Mouse (Mus musculus): ENCODE results near the gene Proz.
"Not testable (repeated sequence)": the region's sequence is repeated elsewhere in the genome, so short reads cannot be mapped to it uniquely, and the experiment has no call there.

The Proz gene

DNA sequence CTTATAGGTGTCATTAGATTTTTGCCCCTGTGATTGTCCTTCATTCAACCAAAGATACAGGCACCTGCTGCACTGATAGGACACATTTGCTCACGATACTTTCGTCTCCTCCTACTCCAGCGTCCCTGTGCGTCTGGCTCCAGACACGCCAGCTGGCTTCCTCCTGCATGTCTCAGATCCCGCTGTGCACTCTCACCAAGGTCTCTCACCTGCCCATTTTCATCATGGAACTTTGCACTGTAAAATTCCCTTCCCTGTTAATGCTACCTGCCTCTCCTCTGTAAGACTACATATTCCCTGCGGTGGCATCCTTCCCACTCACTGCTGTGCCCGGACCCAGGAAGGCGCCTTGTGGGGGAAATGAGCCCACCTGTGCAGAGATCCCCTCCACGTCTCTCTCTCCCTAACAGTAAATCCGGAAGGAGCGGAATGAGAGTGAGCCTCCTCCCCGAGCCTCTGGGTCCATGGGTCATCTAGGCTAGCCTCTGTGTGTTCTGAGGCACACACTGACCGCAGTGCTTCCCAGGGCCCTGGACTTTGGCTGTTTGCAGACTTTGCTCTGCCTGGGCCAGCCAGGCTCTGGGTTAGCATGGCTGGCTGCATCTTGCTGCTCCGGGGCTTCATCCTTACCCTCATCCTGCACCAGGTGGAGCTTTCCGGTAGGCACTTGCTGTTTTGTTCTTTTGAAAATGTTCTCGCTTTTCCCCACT is at the start of gene Proz:
TSS of gene Proz (plus strand) at position 474 of the 710 bp plus-strand sequence.
- no peak for DNase-seq

DNA sequence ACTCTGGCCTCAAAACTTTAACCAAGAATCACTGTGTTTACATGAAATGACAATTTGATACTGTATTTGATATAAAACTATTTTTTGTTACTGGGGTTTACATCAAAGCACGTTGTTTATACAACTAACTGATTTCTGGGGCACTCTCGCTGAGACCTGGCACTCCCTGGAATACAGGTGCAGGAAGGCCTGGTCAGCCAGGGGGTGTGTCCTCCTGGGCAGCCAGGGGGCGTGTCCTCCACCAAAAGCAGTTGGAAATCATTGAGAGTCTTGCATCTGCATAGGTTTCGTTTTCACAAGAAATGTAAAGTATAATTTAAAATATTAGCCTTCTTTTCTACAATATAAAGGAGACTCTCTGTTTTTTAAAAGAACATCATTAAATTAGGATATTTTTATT is 41.2 kb upstream of the Proz start:
- no peak for DNase-seq

DNA sequence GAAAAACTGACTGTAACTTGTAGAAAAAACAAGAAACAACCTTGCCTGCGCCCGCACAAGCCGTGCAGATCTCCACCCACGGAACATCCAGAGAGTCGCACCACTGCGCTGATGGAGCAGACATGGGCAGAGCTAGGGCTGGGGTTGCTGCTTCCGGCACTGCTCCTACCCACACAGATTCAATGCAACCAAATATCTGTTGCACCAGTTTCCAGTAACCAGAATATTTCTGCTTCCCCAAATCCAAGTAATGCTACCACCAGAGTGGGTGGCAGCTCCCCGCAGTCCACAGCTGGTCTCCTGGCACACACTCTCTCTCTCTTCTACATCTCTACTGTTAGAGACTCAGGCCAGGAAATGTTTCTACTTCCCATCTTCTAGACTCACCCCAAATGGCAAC is 38.9 kb upstream of the Proz start:
- peak in 1 of 2 experiments; percentile 20 for DNase-seq

DNA sequence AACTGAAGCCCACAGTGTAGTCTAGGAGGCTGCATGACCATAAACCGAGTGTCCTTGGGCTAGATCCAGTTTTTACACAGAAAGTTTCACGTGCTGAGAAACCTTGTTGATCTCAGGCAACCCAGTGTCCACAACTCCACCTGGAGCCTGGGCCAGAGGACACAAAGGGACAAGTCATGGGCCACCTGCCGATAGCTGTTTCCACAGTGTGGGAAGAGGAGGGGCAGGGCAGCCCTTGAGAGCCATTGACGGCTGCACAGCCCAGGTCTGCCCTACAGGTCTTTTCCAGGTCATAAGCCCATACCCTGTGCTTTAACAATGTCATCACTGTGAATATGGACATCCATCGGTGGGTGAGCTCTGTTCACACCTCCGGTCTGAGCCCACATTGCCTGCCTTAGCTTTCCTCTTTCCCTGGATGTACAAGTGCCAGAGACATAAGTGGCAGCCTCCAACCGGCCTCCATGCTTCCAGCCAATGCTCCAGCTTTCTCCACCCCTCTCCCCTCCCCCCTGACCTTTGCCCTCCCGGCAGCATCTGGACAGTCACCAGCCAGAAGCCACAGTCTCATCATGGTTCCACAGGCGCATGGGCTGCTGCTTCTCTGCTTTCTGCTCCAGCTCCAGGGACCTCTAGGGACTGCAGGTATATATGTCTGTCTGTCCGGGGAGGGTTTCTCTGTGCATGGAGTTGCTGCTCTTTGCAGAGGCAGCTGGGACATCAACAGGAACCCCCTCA is 35.1 kb upstream of the Proz start, which contains the start of gene F7:
TSS of gene F7 (plus strand) at position 548 of the 738 bp plus-strand sequence.
- peak; percentile 49 to 51 for DNase-seq

DNA sequence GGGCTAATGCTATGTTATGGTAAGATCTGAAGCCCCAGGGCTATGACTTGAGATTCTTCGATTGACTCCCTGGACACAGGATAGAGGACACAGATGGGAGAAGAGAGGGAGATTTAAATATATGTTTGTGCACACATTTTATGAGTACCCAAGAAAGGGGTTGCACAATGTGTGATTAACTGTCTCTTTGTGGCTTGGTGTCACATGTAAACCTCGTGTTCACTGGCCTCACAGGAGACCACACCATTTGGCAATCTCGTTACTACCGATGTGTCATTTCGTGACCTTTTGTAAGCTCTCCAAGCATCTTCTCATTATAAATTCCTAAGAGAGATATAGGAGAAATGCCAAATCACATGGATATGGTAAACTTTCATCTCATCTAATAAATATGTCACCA is 33.1 kb upstream of the Proz start:
- no peak for DNase-seq

DNA sequence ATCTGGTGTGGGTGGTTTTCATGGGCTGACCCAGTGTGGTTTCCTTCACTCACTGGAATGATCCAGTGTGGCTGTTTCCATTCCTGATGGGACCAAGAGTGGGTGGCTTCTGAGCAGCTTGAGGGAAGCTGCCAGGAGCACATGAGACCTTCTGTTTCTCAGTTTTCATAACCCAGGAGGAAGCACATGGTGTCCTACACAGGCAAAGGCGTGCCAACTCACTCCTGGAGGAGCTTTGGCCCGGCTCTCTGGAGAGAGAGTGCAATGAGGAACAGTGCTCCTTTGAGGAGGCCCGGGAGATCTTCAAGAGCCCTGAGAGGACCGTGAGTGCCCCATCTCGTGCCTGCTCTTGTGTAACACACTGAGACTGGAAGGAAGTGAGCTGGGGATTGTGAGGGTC is 32.2 kb upstream of the Proz start:
- peak; percentile 71 to 88 for DNase-seq

DNA sequence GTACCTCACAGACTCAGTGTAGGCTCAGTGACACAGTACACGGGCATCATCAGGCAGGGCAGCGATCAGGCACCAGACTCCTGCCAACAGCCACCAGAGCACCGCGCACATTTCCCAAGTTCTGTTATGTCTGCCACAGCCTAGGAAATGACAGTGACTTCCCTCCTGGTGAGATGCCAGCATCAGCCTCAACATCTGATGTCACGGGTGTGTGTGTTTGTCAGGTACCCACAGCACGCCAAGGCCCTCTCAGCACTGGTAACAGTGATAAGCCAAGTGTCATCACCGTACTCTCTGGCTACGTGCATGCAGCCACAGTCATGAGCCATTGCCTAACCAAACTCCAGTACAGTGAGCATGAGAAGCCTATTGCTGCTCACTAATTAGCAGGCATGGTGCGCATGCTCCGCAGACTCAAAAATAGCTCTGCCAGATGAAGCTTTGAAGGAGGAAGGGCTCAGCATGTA is 24.3 kb upstream of the Proz start:
- no peak for DNase-seq

DNA sequence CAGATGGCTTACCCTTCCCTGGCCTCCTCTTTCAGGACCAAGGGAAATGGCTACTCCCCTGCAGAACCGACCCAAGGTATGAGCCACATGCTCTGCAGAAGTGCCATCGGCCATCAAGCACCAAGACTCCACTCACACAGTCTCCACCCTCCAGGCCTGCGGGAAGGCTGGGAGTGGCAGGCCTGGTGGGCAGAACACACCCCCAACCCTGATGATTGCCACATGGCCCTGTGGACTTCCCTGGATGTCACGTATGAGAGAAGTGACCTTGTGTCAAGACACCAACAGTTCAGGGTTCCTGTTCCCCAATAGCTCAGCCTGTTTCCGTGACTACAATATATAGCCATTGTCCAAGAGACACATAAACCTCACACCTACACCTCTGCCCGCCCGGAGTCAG is 23.7 kb upstream of the Proz start, which contains the start of gene F10:
TSS of gene F10 (plus strand) at position 294 of the 400 bp plus-strand sequence.
- DNase-seq: peak; percentile 62 to 74

DNA sequence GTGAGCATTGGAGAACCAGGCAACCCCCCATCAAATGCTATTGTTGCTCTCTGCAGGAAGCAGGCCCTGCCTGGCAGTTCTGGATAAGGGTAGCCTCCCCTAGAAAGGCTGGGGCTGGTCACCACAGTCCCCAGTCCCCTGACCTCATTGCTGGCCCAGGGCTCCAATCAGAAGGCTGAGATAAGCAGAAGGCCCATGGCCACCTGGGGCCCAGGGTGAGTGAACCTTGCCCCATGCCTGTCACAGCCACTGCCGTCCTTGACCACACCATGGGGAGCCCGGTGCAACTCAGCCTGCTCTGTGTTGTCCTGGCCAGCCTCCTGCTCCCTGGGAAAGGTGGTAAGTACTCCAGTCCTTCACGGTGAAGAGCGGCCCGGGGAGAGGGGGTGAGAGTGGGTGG is 23.1 kb upstream of the Proz start:
- DNase-seq: no peak

DNA sequence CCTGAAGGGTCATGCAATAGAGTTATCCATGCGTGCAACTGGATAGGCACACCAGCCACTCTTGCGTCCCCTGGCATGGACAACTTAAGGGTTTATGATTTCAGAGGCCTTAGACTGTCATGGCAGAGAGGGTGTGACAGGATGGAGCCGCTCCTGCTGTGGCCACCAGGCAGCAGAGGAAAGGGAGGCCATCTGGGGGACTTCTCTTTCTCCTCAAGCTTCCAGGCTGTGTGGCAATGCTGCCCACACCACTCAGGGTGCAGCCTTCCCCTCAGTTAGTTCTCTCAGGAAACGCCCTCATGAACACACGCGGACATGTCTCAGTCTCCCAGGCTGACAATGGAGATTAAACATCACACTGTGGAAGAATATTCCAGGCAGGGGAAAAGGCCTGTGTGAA is 21.7 kb upstream of the Proz start:
- peak; percentile 39 for DNase-seq

DNA sequence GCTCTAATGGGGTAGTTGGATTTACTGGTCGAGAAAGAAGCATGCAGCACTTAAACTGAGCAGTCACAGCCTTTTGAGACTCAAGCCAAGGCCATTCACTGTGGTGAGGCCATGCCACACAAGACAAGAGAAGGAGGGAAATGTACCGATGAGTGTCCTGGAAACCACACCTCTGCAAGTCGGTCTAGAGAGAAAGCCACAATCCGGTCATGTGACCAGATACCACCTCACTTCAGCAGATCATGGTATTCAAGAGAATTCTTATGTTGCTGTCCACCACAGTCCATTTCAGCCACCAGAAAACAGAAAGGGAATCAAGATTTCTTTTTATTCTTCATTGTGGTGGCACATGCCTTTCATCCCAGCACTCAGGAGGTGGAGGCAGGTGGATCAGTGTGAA is 19.3 kb upstream of the Proz start:
- DNase-seq: no peak

DNA sequence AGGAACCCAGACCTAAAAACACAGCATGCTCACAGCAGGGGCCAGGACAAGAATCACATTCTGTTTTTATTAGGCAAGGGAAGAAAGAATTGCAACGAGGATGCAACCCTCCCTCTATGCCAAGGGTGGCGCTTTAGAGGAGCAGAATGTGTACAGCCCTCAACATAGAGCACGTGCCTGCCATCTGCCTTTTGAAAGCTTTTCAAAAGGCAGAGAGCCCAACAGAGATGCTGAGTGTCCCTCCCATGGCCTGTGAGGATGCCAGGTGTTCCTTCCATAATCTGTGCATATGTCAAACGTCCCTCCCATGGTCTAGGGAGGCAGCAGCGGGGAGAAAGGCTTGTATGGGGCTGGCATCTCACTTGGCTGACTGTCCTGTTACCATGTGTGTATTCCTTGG is 13.1 kb upstream of the Proz start:
- DNase-seq: no peak

DNA sequence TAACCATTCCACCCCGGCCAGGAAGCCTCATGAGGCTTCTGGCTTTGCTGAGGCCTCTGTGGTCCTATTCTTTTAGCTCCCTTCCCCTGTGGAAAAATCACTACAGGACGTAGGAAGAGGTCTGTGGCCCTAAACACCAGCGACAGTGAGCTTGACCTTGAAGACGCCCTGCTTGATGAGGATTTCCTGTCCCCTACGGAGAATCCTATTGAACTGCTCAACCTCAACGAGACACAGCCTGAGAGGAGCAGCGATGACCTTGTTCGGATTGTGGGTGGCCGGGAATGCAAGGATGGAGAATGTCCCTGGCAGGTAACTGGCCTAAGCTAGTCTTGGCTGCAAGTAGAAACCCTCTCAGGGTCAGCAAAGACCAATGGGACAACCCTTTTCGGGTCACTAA is 10.2 kb upstream of the Proz start:
- DNase-seq: no peak

DNA sequence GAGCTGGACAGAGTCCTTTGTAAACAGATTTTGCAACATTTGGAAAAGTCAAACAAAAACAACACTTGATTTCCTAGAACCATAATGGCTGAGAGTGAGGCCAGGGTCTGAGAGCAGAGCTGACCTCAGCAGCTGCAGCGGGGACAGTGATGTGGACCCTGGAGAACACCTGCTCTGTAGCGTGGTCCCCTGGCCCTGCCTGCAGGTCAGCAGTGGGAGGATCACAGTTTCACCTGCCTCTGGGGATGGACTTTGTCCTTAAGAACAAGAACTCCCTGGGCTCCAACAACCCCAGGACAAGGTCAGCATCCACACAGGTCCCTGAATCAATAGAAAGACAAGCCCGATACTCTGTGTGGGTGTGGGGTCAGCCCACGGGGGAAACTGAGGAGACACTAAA is 3.4 kb upstream of the Proz start:
- no peak for DNase-seq

DNA sequence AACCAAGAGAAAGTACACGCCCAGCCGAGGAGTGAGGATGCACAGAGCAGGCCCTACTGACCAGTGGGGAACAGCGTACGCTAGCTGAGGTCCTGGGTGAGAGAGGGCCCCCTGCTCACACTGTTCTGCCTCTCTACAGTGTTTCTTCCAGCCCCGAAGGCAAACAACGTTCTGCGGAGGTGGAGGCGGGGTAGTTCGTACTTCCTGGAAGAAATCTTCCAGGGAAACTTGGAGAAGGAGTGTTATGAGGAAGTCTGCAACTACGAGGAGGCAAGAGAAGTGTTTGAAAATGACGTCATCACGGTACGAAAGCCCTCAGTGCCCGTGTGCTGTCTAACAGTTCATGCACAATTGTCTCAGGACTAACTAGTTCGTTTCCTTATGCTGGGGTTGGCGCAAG is 2.4 kb downstream of the Proz start:
- peak; percentile 32 to 38 for DNase-seq

DNA sequence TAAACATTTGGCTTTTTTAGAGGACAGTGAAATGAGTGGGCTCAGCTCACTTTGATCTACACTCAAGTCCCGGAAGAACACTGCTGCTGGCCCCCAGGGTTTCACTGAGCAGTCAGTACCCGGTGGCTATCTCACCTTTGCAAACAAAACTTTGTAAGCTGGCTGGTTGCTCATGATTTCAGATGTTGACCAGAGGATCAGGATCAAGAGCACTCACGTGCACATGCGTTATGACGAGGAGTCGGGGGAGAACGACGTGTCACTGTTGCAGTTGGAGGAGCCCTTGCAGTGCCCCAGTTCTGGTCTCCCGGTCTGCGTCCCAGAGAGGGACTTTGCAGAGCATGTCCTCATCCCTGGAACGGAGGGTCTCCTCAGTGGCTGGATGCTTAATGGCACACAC is 12.5 kb downstream of the Proz start:
- no peak for DNase-seq

DNA sequence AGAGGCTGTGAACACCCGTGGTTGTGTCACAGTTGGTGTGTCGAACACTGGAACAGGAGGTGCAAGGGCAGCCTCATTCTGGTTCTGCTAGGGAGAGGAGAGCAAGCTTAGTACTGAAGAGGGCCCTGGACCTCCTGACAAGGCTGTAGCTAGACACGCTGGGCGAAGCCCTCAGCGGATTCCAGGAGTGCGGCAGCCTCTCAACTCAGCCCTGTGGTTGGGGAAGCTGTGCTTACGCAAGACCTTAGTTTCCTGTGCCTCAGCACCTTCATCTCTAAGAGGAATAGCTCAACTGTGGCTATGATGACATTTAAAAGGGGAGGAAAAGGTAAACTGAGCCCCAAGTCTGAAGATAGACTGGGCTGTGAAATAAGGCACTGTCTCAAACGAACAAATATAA is 14.3 kb downstream of the Proz start:
- peak; percentile 42 to 80 for DNase-seq

DNA sequence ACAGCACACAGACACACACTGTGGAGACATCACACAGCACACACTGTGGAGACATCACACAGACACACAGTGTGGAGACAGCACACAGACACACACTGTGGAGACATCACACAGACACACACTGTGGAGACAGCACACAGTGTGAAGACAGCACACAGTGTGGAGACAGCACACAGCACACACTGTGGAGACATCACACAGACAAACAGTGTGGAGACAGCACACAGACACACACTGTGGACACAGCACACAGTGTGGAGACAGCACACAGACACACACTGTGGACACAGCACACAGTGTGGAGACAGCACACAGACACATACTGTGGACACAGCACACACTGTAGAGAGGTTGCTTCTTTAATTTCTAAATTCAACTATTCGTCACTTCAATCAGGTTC is 14.9 kb downstream of the Proz start:
- not testable (repeated sequence) for DNase-seq

DNA sequence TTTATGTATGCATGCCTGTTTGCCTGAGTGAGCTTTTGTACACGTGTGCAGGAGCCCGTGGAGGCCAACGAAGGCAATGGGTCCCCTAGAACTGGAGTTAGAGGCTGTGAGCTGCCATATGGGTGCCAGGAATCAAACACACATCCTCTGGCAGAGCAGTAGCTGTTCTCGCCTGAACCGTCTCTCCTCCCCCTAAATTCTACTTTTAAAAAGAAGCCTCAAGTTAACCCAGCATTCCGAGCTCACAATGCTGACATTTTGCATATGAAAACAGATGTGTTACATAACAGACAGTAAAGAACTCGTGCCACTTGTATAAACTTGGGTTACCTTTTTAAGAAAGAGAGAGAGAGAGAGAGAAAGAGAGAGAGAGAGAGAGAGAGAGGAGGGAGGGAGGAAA is 16.8 kb downstream of the Proz start:
- no peak for DNase-seq

DNA sequence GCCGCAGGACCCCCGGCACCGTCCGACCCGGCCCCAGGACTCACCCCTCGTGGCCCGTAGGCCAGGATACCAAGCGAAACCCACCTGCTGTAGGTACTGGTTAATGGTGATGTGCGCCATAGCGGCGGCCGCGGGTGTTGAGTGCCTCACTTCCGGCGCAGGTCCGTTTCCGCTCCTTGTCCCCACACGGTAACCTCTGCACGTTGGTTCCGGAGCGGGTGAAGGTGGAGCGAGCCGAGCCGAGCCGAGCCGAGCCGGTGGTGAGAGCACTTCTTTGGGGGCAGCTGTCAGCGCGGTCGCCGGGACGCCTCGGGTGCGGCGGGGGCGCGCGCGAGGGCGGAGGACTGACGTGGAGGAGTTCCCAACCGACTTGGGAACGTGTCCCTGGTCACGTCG is 44.0 kb downstream of the Proz start:
- DNase-seq: peak; percentile 94

DNA sequence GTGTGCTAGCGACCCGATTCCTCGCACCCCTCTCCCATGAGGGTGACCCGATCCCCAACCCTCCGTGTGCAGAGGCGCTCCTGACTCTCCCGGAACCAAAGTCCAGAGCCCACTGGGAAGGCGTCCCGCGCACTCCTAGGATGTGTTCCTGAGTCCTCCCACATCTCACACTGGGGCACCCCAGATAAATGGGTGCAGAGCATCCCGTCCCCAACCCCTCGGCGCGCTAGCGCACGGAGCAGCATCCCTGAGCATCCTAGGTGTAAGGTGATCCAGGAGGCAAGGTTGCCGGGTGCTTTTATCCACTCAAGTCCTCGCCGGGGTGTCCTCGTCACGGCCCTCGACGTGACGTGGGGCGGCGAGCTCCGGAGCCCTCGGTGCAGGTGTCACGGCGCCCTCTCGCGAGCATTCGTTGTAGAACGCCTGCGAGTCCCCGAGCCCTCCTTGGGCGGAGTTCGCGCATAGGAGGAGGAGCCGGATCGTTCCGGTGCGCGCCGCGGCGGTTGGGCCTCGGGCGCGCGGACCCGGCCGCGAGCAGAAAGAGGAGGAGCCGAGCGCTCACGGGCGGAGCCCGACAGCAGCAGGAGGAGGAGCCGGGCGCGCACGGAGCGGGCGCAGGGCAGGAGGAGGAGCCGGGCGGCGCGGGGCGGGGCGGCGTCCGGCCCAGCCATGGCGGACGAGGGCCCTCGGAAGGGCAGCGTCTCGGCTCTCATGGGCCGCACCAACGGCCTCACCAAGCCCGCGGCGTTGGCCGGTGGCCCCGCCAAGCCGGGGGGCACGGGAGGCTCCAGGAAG is 44.6 kb downstream of the Proz start, which contains the start of the genes Pcid2 and Cul4a:
TSS of gene Pcid2 (minus strand) at position 373 of the 795 bp plus-strand sequence.
TSS of gene Cul4a (plus strand) at position 535 of the 795 bp plus-strand sequence.
- DNase-seq: peak; percentile 97 to 98

DNA sequence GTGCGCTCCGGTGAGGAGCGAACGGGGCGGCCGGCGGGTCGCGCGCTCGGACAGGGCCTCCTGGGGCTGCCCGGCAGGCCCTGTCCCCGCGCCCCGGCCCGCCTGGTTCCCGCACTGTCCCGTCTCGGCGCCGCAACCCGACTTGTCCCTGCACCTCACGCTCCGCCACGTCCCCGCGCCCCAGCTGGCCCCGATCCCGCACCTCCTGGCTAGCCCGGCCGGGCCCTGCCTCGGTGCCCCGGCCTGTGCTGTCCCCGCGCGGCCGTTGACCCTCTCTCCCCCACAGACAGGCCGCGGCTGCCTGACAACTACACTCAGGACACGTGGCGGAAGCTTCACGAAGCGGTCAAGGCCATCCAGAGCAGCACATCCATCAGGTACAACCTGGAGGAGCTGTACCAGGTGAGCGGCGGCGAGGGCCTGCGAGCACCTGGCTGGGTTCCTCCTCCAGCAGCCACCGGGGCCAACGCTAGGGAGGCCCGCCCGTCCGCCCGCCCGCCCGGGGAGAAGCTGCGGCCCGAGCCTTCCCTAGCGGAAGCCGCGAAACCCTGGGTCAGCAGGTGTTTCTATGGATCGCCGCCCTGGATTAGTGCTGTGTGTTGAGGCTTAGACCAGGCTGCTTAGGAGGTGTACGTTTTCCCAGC is 45.3 kb downstream of the Proz start:
- DNase-seq: no peak
